Mouse (Mus musculus): ENCODE measurements around the gene Zfp605. TPM values are rescaled to one million over a fixed set of nuclear protein-coding genes. Genes with fewer than 3 reads are reported as not detected.
A peak's percentile ranks its signal among the peaks of the same experiment; 100 is the strongest.

Gene Zfp605
- total and polyA plus RNA-seq, 3 experiments, result 4.7 to 5.2 TPM; not detected in 1

GRCm38 (mm10) chr5:110177021-110177420 lies 67.1 kb downstream of the Zfp605 start:
- H3K79me2 ChIP-seq (ENCODE audit: control insufficient read depth, insufficient read depth, low read length, poor library complexity), result peaks cover 14% of the 10 kb centered on the region
- peak overlapping the region; percentile 79 for H3K9ac ChIP-seq (ENCODE audit: control insufficient read depth, low read depth, low read length, poor library complexity, severe bottlenecking)
- H3K27ac ChIP-seq (ENCODE audit: control insufficient read depth, low read depth, low read length), result peak overlapping the region; percentile 75
- peaks cover 0 to 10% of the 10 kb centered on the region in 2 experiments; a peak in 2 of 4 replicates for H3K36me3 ChIP-seq (ENCODE audit: control insufficient read depth in 1 of 2, insufficient read depth in 2 of 2, low read length in 2 of 2)
- H3K9me3 ChIP-seq (replicated peaks; ENCODE audit: insufficient read depth, low read length), result no peaks in the 10 kb centered on the region
- peak; percentile 61 for DNase-seq (ENCODE audit: low read depth, low spot score)
- peaks cover 14 to 18% of the 10 kb centered on the region in 2 experiments for H3K4me1 ChIP-seq (ENCODE audit: control insufficient read depth in 1 of 2, insufficient read depth in 2 of 2, low read length in 2 of 2)
- TF ChIP-seq RCOR1 (IDR thresholded peaks at IDR 0.05; ENCODE audit: low read depth, low read length) (no peak), MAFK (IDR thresholded peaks at IDR 0.05; ENCODE audit: borderline replicate concordance, low read depth, low read length) (no peak), BHLHE40 (IDR thresholded peaks at IDR 0.05; ENCODE audit: borderline replicate concordance, low read depth, low read length) (no peak), NELFE (IDR thresholded peaks at IDR 0.05; ENCODE audit: low read depth, low read length) (no peak), MEF2A (IDR thresholded peaks at IDR 0.05; ENCODE audit: extremely low read depth, insufficient replicate concordance, low read depth, low read length, poor library complexity, severe bottlenecking) (no peak)
- H3K4me3 ChIP-seq (ENCODE audit: control insufficient read depth in 1 of 2, insufficient read depth in 1 of 2, low read depth in 2 of 2, low read length in 2 of 2), result peak overlapping the region; percentile 71 to 78
- H3K27me3 ChIP-seq (ENCODE audit: control insufficient read depth in 1 of 2, insufficient read depth in 2 of 2, low read length in 2 of 2), result no peaks in the 10 kb centered on the region

GRCm38 (mm10) chr5:110178628-110179027 lies 68.7 kb downstream of the Zfp605 start:
- Histone ChIP-seq H3K27ac (ENCODE audit: control insufficient read depth, low read depth, low read length) (no peak overlapping the region), H3K36me3 (ENCODE audit: control insufficient read depth in 1 of 2, insufficient read depth in 2 of 2, low read length in 2 of 2) (peaks cover 0 to 7% of the 10 kb centered on the region in 2 experiments; a peak in 2 of 4 replicates), H3K4me3 (ENCODE audit: control insufficient read depth in 1 of 2, insufficient read depth in 1 of 2, low read depth in 2 of 2, low read length in 2 of 2) (no peak overlapping the region), H3K4me1 (ENCODE audit: control insufficient read depth in 1 of 2, insufficient read depth in 2 of 2, low read length in 2 of 2) (peaks cover 13 to 14% of the 10 kb centered on the region in 2 experiments), H3K9ac (ENCODE audit: control insufficient read depth, low read depth, low read length, poor library complexity, severe bottlenecking) (no peak overlapping the region), H3K27me3 (ENCODE audit: control insufficient read depth in 1 of 2, insufficient read depth in 2 of 2, low read length in 2 of 2) (no peaks in the 10 kb centered on the region), H3K9me3 (replicated peaks; ENCODE audit: insufficient read depth, low read length) (no peaks in the 10 kb centered on the region), H3K79me2 (ENCODE audit: control insufficient read depth, insufficient read depth, low read length, poor library complexity) (peaks cover 14% of the 10 kb centered on the region)
- DNase-seq (ENCODE audit: low read depth, low spot score), result no peak
- TF ChIP-seq ETS1 (IDR thresholded peaks at IDR 0.05; ENCODE audit: low read depth, low read length) (no peak), EP300 (IDR thresholded peaks at IDR 0.05; ENCODE audit: low read depth in 1 of 2, low read length in 2 of 2) (peak in 1 of 2 experiments; percentile 29; a peak in 1 of 4 replicates), HCFC1 (IDR thresholded peaks at IDR 0.05; ENCODE audit: low read depth, low read length) (no peak), GATA1 (IDR thresholded peaks at IDR 0.05; ENCODE audit: low read depth, low read length) (peak; percentile 51; the same call in 1 of the 2 replicates), TCF12 (IDR thresholded peaks at IDR 0.05; ENCODE audit: low read depth, low read length) (peak; percentile 26; the same call in 1 of the 2 replicates), CHD1 (IDR thresholded peaks at IDR 0.05; ENCODE audit: low read depth, low read length) (no peak)

Other genes with a start within 250 kb of the Zfp605 start
- 26.3 and 41.8 TPM in 2 replicates for gene Gm15446, start 186.7 kb upstream of the Zfp605 start, total RNA-seq (2012; rRNA removed)
- 100 to 1,000 TPM in 1 of 2 experiments, 1 to 10 TPM in 1; 5.4 to 237 TPM for gene Gm15446, start 186.7 kb upstream of the Zfp605 start, polyA plus RNA-seq (2012; ENCODE audit: insufficient read depth in 1 of 2, insufficient read length in 2 of 2, low read depth in 1 of 2, low replicate concordance in 2 of 2, missing spikeins in 1 of 2)
- 18.0 and 18.8 TPM in 2 replicates for gene Zfp932, start 113.6 kb upstream of the Zfp605 start, total RNA-seq (2012; rRNA removed)
- gene Zfp932, start 113.6 kb upstream of the Zfp605 start, polyA plus RNA-seq (2012; ENCODE audit: insufficient read depth in 1 of 2, insufficient read length in 2 of 2, low read depth in 1 of 2, low replicate concordance in 2 of 2, missing spikeins in 1 of 2), result 100 to 1,000 TPM in 1 of 2 experiments, 10 to 100 TPM in 1; 13.6 to 364 TPM
- 2.9 and 3.1 TPM in 2 replicates for gene Gm17655, start 37.6 kb upstream of the Zfp605 start, total RNA-seq (2012; rRNA removed)
- 100 to 1,000 TPM in 1 of 2 experiments, 1 to 10 TPM in 1; 2.2 to 259 TPM for gene Gm17655, start 37.6 kb upstream of the Zfp605 start, polyA plus RNA-seq (2012; ENCODE audit: insufficient read depth in 1 of 2, insufficient read length in 2 of 2, low read depth in 1 of 2, low replicate concordance in 2 of 2, missing spikeins in 1 of 2)
- gene Gm35315, start 15.7 kb upstream of the Zfp605 start, total RNA-seq (2012; rRNA removed), result 1.8 and 2.2 TPM in 2 replicates
- 10 to 100 TPM in 1 of 2 experiments, 1 to 10 TPM in 1; 2.2 to 70.9 TPM for gene Gm35315, start 15.7 kb upstream of the Zfp605 start, polyA plus RNA-seq (2012; ENCODE audit: insufficient read depth in 1 of 2, insufficient read length in 2 of 2, low read depth in 1 of 2, low replicate concordance in 2 of 2, missing spikeins in 1 of 2)
- 0.46 and 0.77 TPM in 2 replicates for gene Plcxd1, start 10.1 kb upstream of the Zfp605 start, total RNA-seq (2012; rRNA removed)
- 1 to 10 TPM in 1 of 2 experiments, not detected in 1; 2.5 TPM for gene Plcxd1, start 10.1 kb upstream of the Zfp605 start, polyA plus RNA-seq (2012; ENCODE audit: insufficient read depth in 1 of 2, insufficient read length in 2 of 2, low read depth in 1 of 2, low replicate concordance in 2 of 2, missing spikeins in 1 of 2)
- 39.7 and 50.2 TPM in 2 replicates for gene Gtpbp6, start 1.9 kb upstream of the Zfp605 start, total RNA-seq (2012; rRNA removed)
- gene Gtpbp6, start 1.9 kb upstream of the Zfp605 start, polyA plus RNA-seq (2012; ENCODE audit: insufficient read depth in 1 of 2, insufficient read length in 2 of 2, low read depth in 1 of 2, low replicate concordance in 2 of 2, missing spikeins in 1 of 2), result 10 to 100 TPM in 1 of 2 experiments, not detected in 1; 59.1 TPM
- 44.7 and 50.4 TPM in 2 replicates for gene Chfr, start 25.8 kb downstream of the Zfp605 start, total RNA-seq (2012; rRNA removed)
- gene Chfr, start 25.8 kb downstream of the Zfp605 start, polyA plus RNA-seq (2012; ENCODE audit: insufficient read depth in 1 of 2, insufficient read length in 2 of 2, low read depth in 1 of 2, low replicate concordance in 2 of 2, missing spikeins in 1 of 2), result 10 to 100 TPM in 1 of 2 experiments, not detected in 1; 63.9 TPM
- gene Golga3, start 66.6 kb downstream of the Zfp605 start, total RNA-seq (2012; rRNA removed), result 16.3 and 17.4 TPM in 2 replicates
- gene Golga3, start 66.6 kb downstream of the Zfp605 start, polyA plus RNA-seq (2012; ENCODE audit: insufficient read depth in 1 of 2, insufficient read length in 2 of 2, low read depth in 1 of 2, low replicate concordance in 2 of 2, missing spikeins in 1 of 2), result 10 to 100 TPM; 21.7 to 80.3 TPM
- gene Ankle2, start 120.9 kb downstream of the Zfp605 start, total RNA-seq (2012; rRNA removed), result 31.7 and 37.9 TPM in 2 replicates
- gene Ankle2, start 120.9 kb downstream of the Zfp605 start, polyA plus RNA-seq (2012; ENCODE audit: insufficient read depth in 1 of 2, insufficient read length in 2 of 2, low read depth in 1 of 2, low replicate concordance in 2 of 2, missing spikeins in 1 of 2), result 100 to 1,000 TPM in 1 of 2 experiments, 10 to 100 TPM in 1; 29.5 to 270 TPM
- 96.3 and 115 TPM in 2 replicates for gene Pgam5, start 159.8 kb downstream of the Zfp605 start, total RNA-seq (2012; rRNA removed)
- gene Pgam5, start 159.8 kb downstream of the Zfp605 start, polyA plus RNA-seq (2012; ENCODE audit: insufficient read depth in 1 of 2, insufficient read length in 2 of 2, low read depth in 1 of 2, low replicate concordance in 2 of 2, missing spikeins in 1 of 2), result 10 to 100 TPM in 1 of 2 experiments, not detected in 1; 95.8 TPM
- 8.4 and 8.7 TPM in 2 replicates for gene Pxmp2, start 176.1 kb downstream of the Zfp605 start, total RNA-seq (2012; rRNA removed)
- gene Pxmp2, start 176.1 kb downstream of the Zfp605 start, polyA plus RNA-seq (2012; ENCODE audit: insufficient read depth in 1 of 2, insufficient read length in 2 of 2, low read depth in 1 of 2, low replicate concordance in 2 of 2, missing spikeins in 1 of 2), result 10 to 100 TPM in 1 of 2 experiments, not detected in 1; 15.2 TPM
- 32.4 and 33.7 TPM in 2 replicates for gene Pole, start 176.2 kb downstream of the Zfp605 start, total RNA-seq (2012; rRNA removed)
- 10 to 100 TPM; 52.6 to 81.4 TPM for gene Pole, start 176.2 kb downstream of the Zfp605 start, polyA plus RNA-seq (2012; ENCODE audit: insufficient read depth in 1 of 2, insufficient read length in 2 of 2, low read depth in 1 of 2, low replicate concordance in 2 of 2, missing spikeins in 1 of 2)
- gene P2rx2, start 233.1 kb downstream of the Zfp605 start, total RNA-seq (2012; rRNA removed), result 0.08 and 0.10 TPM in 2 replicates
- under 1 TPM in 1 of 2 experiments, not detected in 1; 0.57 TPM for gene P2rx2, start 233.1 kb downstream of the Zfp605 start, polyA plus RNA-seq (2012; ENCODE audit: insufficient read depth in 1 of 2, insufficient read length in 2 of 2, low read depth in 1 of 2, low replicate concordance in 2 of 2, missing spikeins in 1 of 2)
- gene Lrcol1, start 234.6 kb downstream of the Zfp605 start, total RNA-seq (2012; rRNA removed), result not detected in 2 replicates
- gene Lrcol1, start 234.6 kb downstream of the Zfp605 start, polyA plus RNA-seq (2012; ENCODE audit: insufficient read depth in 1 of 2, insufficient read length in 2 of 2, low read depth in 1 of 2, low replicate concordance in 2 of 2, missing spikeins in 1 of 2), result not detected

All from MEL (cell line).